Mouse (Mus musculus) cerebellum, postnatal 10 days (tissue): ENCODE data around the gene Vasn.

ENCODE experiments used
- DNase-seq, 2 experiments: peaks; one replicate each; pipeline ENCODE4 v3.0.0; 2021; ENCODE audit warnings: mixed read lengths in 2 of 2

Gene Vasn

GRCm38 (mm10) chr16:4639831-4640237, at the start of gene Vasn, which contains the start of gene Dnaja3:
TSS of gene Vasn (plus strand) at chr16:4639941.
TSS of gene Dnaja3 (plus strand) at chr16:4639989.
- DNase-seq: peak; percentile 55 to 70

GRCm38 (mm10) chr16:4590236-4590635, 49.5 kb upstream of the Vasn start:
- no peak for DNase-seq

- DNase-seq: peak; percentile 83 to 86
Measured at GRCm38 (mm10) chr16:4592909-4593875, 46.5 kb upstream of the Vasn start.

- peak; percentile 82 to 88 for DNase-seq
Measured at GRCm38 (mm10) chr16:4593971-4594813, 45.5 kb upstream of the Vasn start, which contains the start of gene Glis2. TSS of gene Glis2 (plus strand) at chr16:4594713.

GRCm38 (mm10) chr16:4594814-4595526, 44.8 kb upstream of the Vasn start:
- DNase-seq: peak; percentile 72 to 74

- peak; percentile 68 to 72 for DNase-seq
Measured at GRCm38 (mm10) chr16:4595527-4595963, 44.2 kb upstream of the Vasn start.

- peak; percentile 47 to 55 for DNase-seq
Measured at GRCm38 (mm10) chr16:4596141-4596728, 43.5 kb upstream of the Vasn start.

- peak in 1 of 2 experiments; percentile 8 for DNase-seq
Measured at GRCm38 (mm10) chr16:4596836-4597235, 42.9 kb upstream of the Vasn start.

- DNase-seq: no peak
Measured at GRCm38 (mm10) chr16:4597296-4597695, 42.4 kb upstream of the Vasn start.

GRCm38 (mm10) chr16:4598041-4598440, 41.7 kb upstream of the Vasn start:
- peak in 1 of 2 experiments; percentile 8 for DNase-seq

- DNase-seq: peak; percentile 75 to 79
Measured at GRCm38 (mm10) chr16:4598891-4599543, 40.7 kb upstream of the Vasn start.

GRCm38 (mm10) chr16:4599616-4600015, 40.1 kb upstream of the Vasn start:
- DNase-seq: peak in 1 of 2 experiments; percentile 20

- DNase-seq: no peak
Measured at GRCm38 (mm10) chr16:4600701-4601310, 38.9 kb upstream of the Vasn start.

- DNase-seq: peak; percentile 46 to 54
Measured at GRCm38 (mm10) chr16:4602189-4602588, 37.6 kb upstream of the Vasn start.

GRCm38 (mm10) chr16:4602766-4603452, 36.8 kb upstream of the Vasn start:
- peak; percentile 42 to 47 for DNase-seq

- no peak for DNase-seq
Measured at GRCm38 (mm10) chr16:4603453-4603837, 36.3 kb upstream of the Vasn start.

- no peak for DNase-seq
Measured at GRCm38 (mm10) chr16:4604293-4604837, 35.4 kb upstream of the Vasn start.

GRCm38 (mm10) chr16:4605514-4606131, 34.1 kb upstream of the Vasn start:
- DNase-seq: no peak

- peak; percentile 83 to 85 for DNase-seq
Measured at GRCm38 (mm10) chr16:4606431-4607084, 33.2 kb upstream of the Vasn start.
